Mouse (Mus musculus) layer of hippocampus, postnatal 36 days (tissue): ENCODE measurements around the gene Mb21d2. TPM values are rescaled to one million over a fixed set of nuclear protein-coding genes. Genes with fewer than 3 reads are reported as not detected.

Experiments
- total RNA-seq, 2 experiments: library from RNA; stranded (reverse); gene quantifications; 2 replicates each; pipeline ENCODE4 v1.2.3; 2021

Mb21d2 gene
- total RNA-seq, 2 experiments from 2014 or later, result 24.4 to 25.1 TPM

Other genes with a start within 250 kb of the Mb21d2 start
- gene Fgf12, start 176.6 kb downstream of the Mb21d2 start, total RNA-seq, result 100 to 1,000 TPM; 137 to 147 TPM